Mouse (Mus musculus) liver, embryonic 13.5 days (tissue): Measurements from ENCODE around the gene Rufy4. TPM values are rescaled to one million over a fixed set of nuclear protein-coding genes. Genes with fewer than 3 reads are reported as not detected.

Experiments
- ATAC-seq: fragments of 200-750 bp; cut with Nextera tagmentation; 2 replicates; pipeline ENCODE4 v1.8.0; 2017; ENCODE audit warnings: low read depth, mild to moderate bottlenecking, moderate number of reproducible peaks, moderate library complexity
- DNase-seq: peaks from one replicate; pipeline ENCODE4 v3.0.0; 2022
- H3K27ac ChIP-seq: fragments of 300-500 bp; sonication (generic); 2 replicates; pipeline ENCODE4 v1.5.1; 2015; ENCODE audit warnings: moderate library complexity, mild to moderate bottlenecking, inconsistent platforms
- H3K27me3 ChIP-seq: fragments of 300-500 bp; sonication (generic); 2 replicates; pipeline ENCODE4 v1.6.1; 2015; ENCODE audit warnings: mild to moderate bottlenecking, inconsistent platforms
- H3K36me3 ChIP-seq: fragments of 300-500 bp; sonication (generic); 2 replicates; pipeline ENCODE4 v1.6.1; 2015; ENCODE audit warnings: mild to moderate bottlenecking, inconsistent platforms
- H3K4me1 ChIP-seq: fragments of 300-500 bp; sonication (generic); replicated peaks from 2 replicates; pipeline ENCODE4 v1.6.1; 2015; ENCODE audit warnings: inconsistent platforms
- H3K4me2 ChIP-seq: fragments of 300-500 bp; sonication (generic); 2 replicates; pipeline ENCODE4 v1.6.1; 2015; ENCODE audit warnings: inconsistent platforms, mild to moderate bottlenecking, moderate library complexity
- H3K4me3 ChIP-seq: fragments of 300-500 bp; sonication (generic); replicated peaks from 2 replicates; pipeline ENCODE4 v1.5.1; 2015; ENCODE audit warnings: mild to moderate bottlenecking, inconsistent platforms
- H3K9ac ChIP-seq: fragments of 300-500 bp; sonication (generic); 2 replicates; pipeline ENCODE4 v1.6.1; 2015; ENCODE audit warnings: mild to moderate bottlenecking, inconsistent platforms
- H3K9me3 ChIP-seq: fragments of 300-500 bp; sonication (generic); replicated peaks from 2 replicates; pipeline ENCODE4 v1.6.1; 2016; ENCODE audit warnings: inconsistent platforms
- WGBS: fragments of 180-500 bp; shearing (Covaris S2); methylation state at CpG from one replicate; pipeline ENCODE4 v1.1.7; 2015; ENCODE audit not compliant: insufficient replicate concordance; 5-methylcytosine and 5-hydroxymethylcytosine counted together
- polyA plus RNA-seq: library from polyadenylated mRNA; unstranded; fragments of >200 nt; fragmentation: Nextera tagmentation; extraction: Ambion mirVana; gene quantifications from 2 replicates; pipeline ENCODE4 v1.2.1, GENCODE M21; 2015

Rufy4 gene
- polyA plus RNA-seq, 1 experiment from 2014 or later = 0.10 TPM

DNA sequence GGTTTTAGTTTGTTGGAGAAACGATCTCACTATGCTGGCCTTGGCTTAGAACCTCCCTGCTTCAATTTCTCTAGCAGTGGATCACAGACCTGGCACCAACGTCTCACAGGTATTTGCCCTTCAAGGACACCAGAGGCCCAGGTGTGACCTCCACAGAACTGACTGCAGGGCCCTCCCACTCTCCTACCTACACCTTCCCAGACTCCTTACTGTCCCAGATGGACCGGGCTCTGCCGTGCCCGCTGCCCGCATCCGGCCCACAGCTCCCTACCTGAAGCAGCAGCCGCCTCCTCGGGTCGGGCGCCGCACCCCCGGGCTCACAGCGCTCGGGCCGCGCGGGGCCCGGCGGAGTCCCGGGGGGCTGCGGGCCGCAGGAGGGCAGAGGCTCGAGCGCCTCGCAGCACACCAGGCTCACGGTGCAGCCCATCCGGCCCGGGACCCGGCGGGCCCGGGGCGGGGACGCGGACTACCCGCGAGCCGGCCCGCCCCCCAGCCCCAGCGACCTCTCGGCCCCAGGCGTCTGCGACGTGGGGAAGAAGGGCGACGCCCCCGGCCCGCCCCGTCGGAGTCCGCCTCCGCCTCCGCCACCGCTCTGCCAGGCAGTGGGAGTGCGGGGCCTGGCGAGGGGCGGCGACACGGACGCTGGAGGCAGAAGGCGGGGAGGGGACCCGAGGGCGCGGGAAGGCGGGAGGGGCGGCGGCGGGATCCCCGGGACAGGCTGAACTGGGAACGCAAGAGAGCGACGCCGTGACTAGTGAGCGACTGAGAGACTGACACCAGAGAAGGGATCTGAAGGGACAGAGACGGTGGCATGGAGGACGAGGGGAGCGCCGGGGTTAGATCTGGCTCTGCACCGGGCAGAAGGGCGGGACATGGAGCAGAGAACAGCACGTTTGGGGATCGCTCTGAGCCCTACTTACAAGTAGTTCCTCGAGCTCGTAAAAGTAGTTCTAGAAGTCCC, 1.0 kb upstream of the Rufy4 start, which contains the start of gene Tns1:
TSS of gene Tns1 (minus strand) at position 429 of the 961 bp plus-strand sequence.
- H3K36me3 ChIP-seq = no peaks in the 10 kb centered on the region
- peaks cover 72% of the 10 kb centered on the region for H3K27me3 ChIP-seq
- peak; percentile 45 for ATAC-seq
- H3K9me3 ChIP-seq = no peaks in the 10 kb centered on the region
- DNase-seq = peak; percentile 13
- peaks cover 13% of the 10 kb centered on the region for H3K4me1 ChIP-seq
- peak within 1 kb of the TSS; percentile 76 for H3K4me2 ChIP-seq
- H3K4me3 ChIP-seq = peak within 1 kb of the TSS; percentile 56
- no peak within 1 kb of the TSS for H3K27ac ChIP-seq
- 1% methylated on average over 84 of the region's 84 CpGs for WGBS
- peak within 1 kb of the TSS; percentile 59 for H3K9ac ChIP-seq

DNA sequence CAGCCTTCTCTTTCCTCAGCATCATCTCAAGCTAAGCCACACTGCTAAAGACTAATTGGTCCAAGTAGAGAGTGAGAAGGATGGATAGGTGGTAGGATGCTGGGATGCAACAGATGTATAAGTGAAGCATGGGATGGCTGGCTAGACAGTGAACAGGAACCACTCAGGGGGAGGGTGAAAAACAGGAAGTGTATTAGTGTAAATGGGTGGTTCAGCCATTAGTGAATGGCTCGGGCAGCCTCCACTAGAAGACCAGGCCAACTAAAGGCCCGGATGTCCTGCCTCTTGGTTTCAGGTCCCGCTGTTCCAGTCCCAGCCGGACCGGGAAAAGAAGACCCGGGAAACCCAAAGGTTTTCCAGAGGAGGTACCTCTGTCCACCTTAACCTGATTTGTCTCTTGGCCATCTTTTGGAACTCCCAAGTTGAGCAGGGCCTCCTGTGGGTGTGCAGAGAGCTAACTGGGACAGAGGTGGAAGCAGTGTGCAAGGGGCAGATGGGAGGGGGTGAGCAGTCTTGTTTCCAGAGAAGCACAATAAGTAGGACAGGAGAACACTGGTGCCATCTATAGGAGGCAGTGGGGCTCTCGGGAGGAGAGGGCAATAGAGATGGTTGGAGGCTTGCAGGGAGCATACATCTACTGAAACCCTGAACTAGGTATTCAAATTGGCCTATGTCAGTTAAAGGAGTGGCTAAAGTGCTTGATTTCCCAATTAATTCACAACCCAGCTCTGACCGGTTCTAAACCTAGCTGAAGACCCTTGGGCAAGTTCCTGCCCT, 5.7 kb downstream of the Rufy4 start:
- Histone ChIP-seq H3K4me3 (no peak overlapping the region), H3K4me2 (no peak overlapping the region), H3K9me3 (no peaks in the 10 kb centered on the region), H3K9ac (no peak overlapping the region), H3K27ac (no peak overlapping the region), H3K36me3 (no peaks in the 10 kb centered on the region), H3K27me3 (peaks cover 12% of the 10 kb centered on the region), H3K4me1 (peaks cover 20% of the 10 kb centered on the region)
- DNase-seq (no peak), ATAC-seq (no peak)
- 67% methylated on average over 8 of the region's 8 CpGs for WGBS

DNA sequence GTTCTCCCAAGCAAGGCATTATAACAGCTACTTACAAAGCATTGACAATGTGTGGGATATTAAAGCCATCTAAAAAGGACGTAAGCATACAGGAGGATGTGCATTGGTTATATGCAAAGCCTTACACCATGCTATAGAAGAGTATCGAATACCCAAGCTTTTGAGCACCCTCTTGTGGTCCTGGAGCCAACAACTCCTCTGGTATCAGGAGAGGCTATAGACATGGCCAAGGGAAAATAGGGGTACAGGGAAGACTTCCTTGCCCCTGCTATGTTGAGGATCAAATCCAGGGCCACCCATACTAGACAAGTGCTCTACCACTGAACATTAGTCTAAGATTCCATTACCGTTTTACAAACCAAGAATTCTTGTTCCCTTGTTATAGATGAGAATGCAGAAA, 6.7 kb downstream of the Rufy4 start:
- ATAC-seq (no peak), DNase-seq (no peak)
- H3K36me3 ChIP-seq = no peaks in the 10 kb centered on the region
- H3K27me3 ChIP-seq = peaks cover 8% of the 10 kb centered on the region
- peaks cover 20% of the 10 kb centered on the region for H3K4me1 ChIP-seq
- H3K9me3 ChIP-seq = no peaks in the 10 kb centered on the region
- no peak overlapping the region for H3K9ac ChIP-seq
- 61% methylated on average over 3 of the region's 3 CpGs for WGBS
- no peak overlapping the region for H3K27ac ChIP-seq
- H3K4me2 ChIP-seq = no peak overlapping the region
- H3K4me3 ChIP-seq = no peak overlapping the region

DNA sequence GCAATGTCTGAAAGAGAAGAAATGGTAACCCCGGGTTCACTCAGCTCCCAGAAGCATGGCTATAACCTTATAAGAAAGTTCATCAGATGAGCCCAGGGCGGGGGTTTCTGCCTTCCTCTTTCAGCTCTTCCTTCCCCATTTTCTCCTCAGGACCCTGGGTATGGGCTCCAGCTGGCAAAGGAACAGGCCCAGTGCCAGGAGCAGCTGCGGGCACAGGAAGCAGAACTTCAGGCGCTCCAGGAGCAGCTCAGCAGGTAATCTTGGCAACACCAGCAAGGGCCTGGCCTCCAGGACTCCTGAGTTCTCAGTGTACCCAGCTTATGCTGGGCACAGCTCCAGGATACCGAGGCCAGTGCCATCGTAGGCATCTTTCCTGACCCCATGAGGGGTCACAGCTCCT, 8.6 kb downstream of the Rufy4 start:
- Histone ChIP-seq H3K9me3 (no peaks in the 10 kb centered on the region), H3K27me3 (peaks cover 3% of the 10 kb centered on the region; the same call in 1 of the 2 replicates), H3K4me1 (peaks cover 20% of the 10 kb centered on the region), H3K4me3 (no peak overlapping the region), H3K9ac (no peak overlapping the region), H3K36me3 (no peaks in the 10 kb centered on the region), H3K27ac (no peak overlapping the region), H3K4me2 (no peak overlapping the region)
- DNase-seq (no peak), ATAC-seq (no peak)
- WGBS = 43% methylated on average over 6 of the region's 6 CpGs

DNA sequence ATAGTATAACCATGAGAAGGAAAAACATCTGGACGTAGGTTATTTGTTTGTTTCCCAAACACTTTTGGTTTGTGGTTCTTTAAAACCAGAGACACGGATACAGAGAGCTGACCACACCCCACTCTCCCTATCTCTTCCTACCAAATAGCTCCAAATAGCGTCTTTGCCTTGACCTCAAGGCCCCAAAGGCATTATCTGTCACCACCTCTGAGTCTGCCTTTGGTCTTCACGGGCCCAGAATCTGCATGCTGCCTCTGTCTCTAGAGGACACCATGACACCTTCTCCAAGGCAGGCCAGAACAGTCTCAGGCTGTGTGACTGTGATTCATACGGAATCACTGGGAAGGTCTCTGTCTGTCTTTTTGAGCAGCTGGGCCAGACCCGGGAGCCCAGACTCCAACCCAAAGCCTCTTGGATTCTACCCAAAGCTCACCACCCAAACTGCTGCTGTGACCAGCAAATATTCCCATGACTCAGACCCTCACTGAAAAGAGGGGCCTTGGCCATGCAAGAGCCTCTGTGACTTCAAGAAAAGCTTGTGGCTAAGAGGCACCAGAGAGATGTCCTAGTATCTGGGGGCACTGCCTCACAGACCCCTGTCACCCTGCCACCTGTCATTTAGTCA, 10.1 kb downstream of the Rufy4 start:
- H3K4me2 ChIP-seq = peak overlapping the region; percentile 29

DNA sequence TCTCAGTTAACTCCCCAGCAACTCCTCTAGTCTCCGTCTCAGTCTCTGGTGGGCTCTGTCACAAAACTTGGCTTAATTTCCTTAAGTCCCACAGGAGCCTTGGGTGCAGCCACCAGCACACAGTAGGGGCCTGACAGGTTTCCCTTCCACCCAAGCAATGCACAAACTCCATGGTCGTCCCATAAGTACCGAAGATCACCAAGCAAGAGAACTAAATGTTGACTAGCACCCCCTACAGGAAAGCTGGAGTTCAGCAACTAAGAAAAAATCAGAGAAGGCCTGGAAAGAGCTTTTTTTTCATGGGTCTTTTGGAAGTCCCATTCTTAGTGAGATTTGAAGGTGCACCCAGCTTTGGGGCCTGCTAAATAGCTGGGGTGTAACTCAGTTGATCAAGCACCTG, 14.1 kb downstream of the Rufy4 start:
- Histone ChIP-seq H3K4me1 (peaks cover 16% of the 10 kb centered on the region), H3K4me3 (no peak overlapping the region), H3K36me3 (no peaks in the 10 kb centered on the region), H3K27me3 (no peaks in the 10 kb centered on the region), H3K9ac (no peak overlapping the region), H3K4me2 (no peak overlapping the region), H3K9me3 (no peaks in the 10 kb centered on the region), H3K27ac (no peak overlapping the region)
- WGBS = 53% methylated on average over 3 of the region's 3 CpGs
- DNase-seq = no peak
- ATAC-seq = no peak

More for the DNA sequence above, 10.1 kb downstream of the Rufy4 start:
- Histone ChIP-seq H3K27ac (no peak overlapping the region), H3K9ac (no peak overlapping the region), H3K4me3 (no peak overlapping the region), H3K4me1 (peaks cover 20% of the 10 kb centered on the region), H3K27me3 (peaks cover 3% of the 10 kb centered on the region; the same call in 1 of the 2 replicates), H3K36me3 (no peaks in the 10 kb centered on the region), H3K9me3 (no peaks in the 10 kb centered on the region)
- ATAC-seq (peak; percentile 82), DNase-seq (peak; percentile 43)
- WGBS = 24% methylated on average over 6 of the region's 6 CpGs

DNA sequence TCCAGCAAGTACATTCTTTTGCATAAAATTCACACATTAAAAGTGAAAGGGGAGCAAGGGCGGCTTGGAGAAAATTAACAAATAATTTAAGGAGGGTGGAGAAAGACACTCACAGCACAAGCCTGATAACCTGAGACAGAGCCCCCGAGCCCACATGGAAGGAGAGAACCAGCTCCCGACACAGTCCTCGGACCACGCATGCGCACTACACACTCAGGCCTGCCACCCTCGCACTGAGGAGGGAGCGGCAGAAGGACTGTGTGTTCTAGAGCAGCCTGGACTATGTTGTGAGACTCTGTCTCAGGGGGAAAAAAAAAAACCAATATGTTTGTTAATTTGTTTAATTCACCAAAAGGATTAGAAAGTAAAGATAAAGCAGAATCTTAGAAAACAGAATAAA, 16.4 kb downstream of the Rufy4 start:
- no peaks in the 10 kb centered on the region for H3K36me3 ChIP-seq
- no peaks in the 10 kb centered on the region for H3K27me3 ChIP-seq
- H3K9ac ChIP-seq = no peak overlapping the region
- ATAC-seq (no peak), DNase-seq (no peak)
- H3K27ac ChIP-seq = no peak overlapping the region
- no peak overlapping the region for H3K4me3 ChIP-seq
- 73% methylated on average over 8 of the region's 8 CpGs for WGBS
- no peak overlapping the region for H3K4me2 ChIP-seq
- no peaks in the 10 kb centered on the region for H3K9me3 ChIP-seq
- H3K4me1 ChIP-seq = peaks cover 4% of the 10 kb centered on the region

DNA sequence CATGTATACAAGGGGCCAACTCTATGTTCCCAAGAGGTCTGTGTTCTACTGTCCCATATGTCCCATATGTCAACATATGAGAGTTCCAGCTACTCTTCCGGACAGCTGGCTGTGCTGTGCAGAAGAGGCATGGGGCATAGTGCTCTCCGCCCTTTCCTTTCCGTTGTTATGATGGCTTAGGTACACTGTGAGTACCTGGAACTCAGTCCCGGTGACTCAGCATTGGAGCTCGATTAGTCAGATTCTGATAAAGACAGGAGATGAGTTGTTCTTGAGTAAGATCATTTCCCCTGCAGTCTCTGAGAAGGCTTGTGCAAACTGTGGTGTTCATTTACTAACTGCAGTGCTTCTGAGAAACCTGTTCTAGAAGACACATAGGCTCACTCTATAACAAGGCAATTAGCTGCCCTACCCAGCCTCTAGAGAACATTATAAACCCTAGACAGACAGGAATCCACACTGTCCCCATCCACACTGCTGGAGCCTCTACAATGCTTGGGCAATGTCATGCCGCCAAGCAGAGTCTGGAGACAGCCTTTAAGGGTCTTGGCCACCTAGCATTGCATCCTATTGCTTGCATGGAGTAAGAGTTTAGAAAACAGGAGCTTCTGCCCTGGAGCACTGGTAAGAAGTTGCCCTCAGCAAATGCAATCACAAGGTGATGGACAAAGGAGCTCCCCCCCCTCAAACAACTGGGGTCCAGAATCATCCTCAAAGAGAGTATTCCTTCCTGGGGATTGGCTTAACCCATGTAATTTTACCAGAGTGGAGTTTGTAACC, 24.0 kb downstream of the Rufy4 start:
- Histone ChIP-seq H3K9ac (no peak overlapping the region), H3K36me3 (no peaks in the 10 kb centered on the region), H3K4me3 (no peak overlapping the region), H3K27me3 (no peaks in the 10 kb centered on the region), H3K4me1 (peaks cover 31% of the 10 kb centered on the region), H3K4me2 (no peak overlapping the region), H3K9me3 (no peaks in the 10 kb centered on the region), H3K27ac (no peak overlapping the region)
- WGBS = 42% methylated on average over 6 of the region's 6 CpGs
- ATAC-seq (no peak), DNase-seq (no peak)

DNA sequence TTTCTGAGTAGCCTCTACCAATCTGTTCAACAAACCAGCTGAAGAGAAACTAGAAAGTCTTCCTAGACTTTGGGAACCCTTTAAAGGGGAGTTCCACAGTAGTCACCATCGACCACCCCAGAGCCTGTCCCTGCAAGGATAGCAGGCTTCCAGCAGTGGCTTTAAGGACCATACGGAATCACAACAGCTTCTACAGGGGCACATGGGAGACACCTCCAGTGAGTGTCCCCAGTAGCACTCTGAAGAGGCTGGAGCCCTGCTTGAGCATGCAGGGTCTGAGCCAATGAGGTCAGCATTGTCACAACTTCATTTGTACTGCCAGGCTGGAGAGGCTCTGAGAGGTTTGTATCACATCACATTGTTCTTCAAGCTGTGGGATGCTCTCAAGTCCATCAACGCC, 24.8 kb downstream of the Rufy4 start:
- H3K27ac ChIP-seq = no peak overlapping the region
- peaks cover 31% of the 10 kb centered on the region for H3K4me1 ChIP-seq
- WGBS = 61% methylated on average over 3 of the region's 3 CpGs
- no peak overlapping the region for H3K4me2 ChIP-seq
- H3K9me3 ChIP-seq = no peaks in the 10 kb centered on the region
- H3K9ac ChIP-seq = no peak overlapping the region
- no peak for DNase-seq
- H3K36me3 ChIP-seq = no peaks in the 10 kb centered on the region
- H3K4me3 ChIP-seq = no peak overlapping the region
- ATAC-seq = no peak
- H3K27me3 ChIP-seq = no peaks in the 10 kb centered on the region

DNA sequence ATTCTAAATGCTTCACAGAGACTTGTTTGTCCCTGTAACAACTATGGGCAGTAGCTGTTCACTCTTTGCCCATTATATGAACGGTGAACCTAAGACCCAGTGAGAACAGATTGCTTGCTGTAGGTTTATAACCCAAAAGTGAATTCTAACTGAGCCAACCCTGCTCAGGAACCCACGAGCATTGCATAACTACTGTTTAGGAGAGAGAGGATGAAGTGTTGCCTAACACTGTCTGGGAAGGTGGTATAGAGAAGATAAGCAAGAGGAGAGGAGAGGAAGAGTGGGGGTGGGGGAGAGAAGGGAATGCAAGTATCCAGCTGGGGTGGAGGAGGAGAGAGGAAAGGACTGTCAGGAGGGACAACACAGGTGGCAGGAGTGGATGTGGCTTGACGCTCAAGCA, 25.8 kb downstream of the Rufy4 start:
- no peak for ATAC-seq
- no peak for DNase-seq
- H3K27ac ChIP-seq = no peak overlapping the region
- H3K9me3 ChIP-seq = no peaks in the 10 kb centered on the region
- no peak overlapping the region for H3K4me2 ChIP-seq
- peaks cover 33% of the 10 kb centered on the region for H3K4me1 ChIP-seq
- WGBS = 10% methylated on average over 3 of the region's 3 CpGs
- H3K36me3 ChIP-seq = no peaks in the 10 kb centered on the region
- H3K27me3 ChIP-seq = no peaks in the 10 kb centered on the region
- H3K9ac ChIP-seq = no peak overlapping the region
- no peak overlapping the region for H3K4me3 ChIP-seq
